8 mouse cellular contexts compared by ENCODE assay signal in genomic region chr10:81346453-81347067, GRCm38 (mm10). TPM values are rescaled to one million over a fixed set of nuclear protein-coding genes. Genes with fewer than 3 reads are reported as not detected.
DNase-seq lines count a peak whose midpoint lies in the region; ATAC-seq and TF ChIP-seq lines count a peak whose summit lies in the region.

No protein-coding gene starts in this region.

- no peak for TF ChIP-seq CTCF in olfactory bulb, adult 2 months (IDR thresholded peaks at IDR 0.05; ENCODE audit: insufficient read depth, low read depth, low read length)

- H3K27ac ChIP-seq in forebrain, embryonic 13.5 days = no peak overlapping the region; the same call in 1 of the 2 replicates
- H3K27ac ChIP-seq in kidney, embryonic 14.5 days (ENCODE audit: low read depth, low read length) = no peak overlapping the region
- H3K27ac ChIP-seq in lung, embryonic 16.5 days (ENCODE audit: low read length) = peak overlapping the region; percentile 41
- no peak overlapping the region for H3K27ac ChIP-seq in olfactory bulb, adult 2 months (ENCODE audit: insufficient read depth, low read depth, low read length)

- H3K27me3 ChIP-seq in forebrain, embryonic 13.5 days = peaks cover 63% of the 10 kb centered on the region
- H3K27me3 ChIP-seq in kidney, embryonic 14.5 days (ENCODE audit: control insufficient read depth, insufficient read depth, low read length) = peaks cover 22% of the 10 kb centered on the region
- H3K27me3 ChIP-seq in lung, embryonic 16.5 days (ENCODE audit: control insufficient read depth, insufficient read depth, low read depth, low read length) = peaks cover 32% of the 10 kb centered on the region

- H3K9me3 ChIP-seq in forebrain, embryonic 13.5 days (replicated peaks) = no peaks in the 10 kb centered on the region
- H3K9me3 ChIP-seq in kidney, embryonic 14.5 days (ENCODE audit: control insufficient read depth, low read length) = no peaks in the 10 kb centered on the region
- no peaks in the 10 kb centered on the region for H3K9me3 ChIP-seq in lung, embryonic 16.5 days (ENCODE audit: control insufficient read depth, low read length)

- peak overlapping the region; percentile 24 for H3K4me3 ChIP-seq in forebrain, embryonic 13.5 days
- H3K4me3 ChIP-seq in kidney, embryonic 14.5 days (ENCODE audit: low read length) = peak overlapping the region; percentile 35
- H3K4me3 ChIP-seq in lung, embryonic 16.5 days (ENCODE audit: low read length) = peak overlapping the region; percentile 39
- 0 out of 2 replicates have a peak overlapping the region, but pooled peaks have one; percentile 2 for H3K4me3 ChIP-seq in olfactory bulb, adult 2 months (ENCODE audit: insufficient read depth, low read depth, low read length)

- no peak for TF ChIP-seq POLR2A in olfactory bulb, adult 2 months (IDR thresholded peaks at IDR 0.05; ENCODE audit: insufficient read depth, low read depth, low read length)

- H3K4me2 ChIP-seq in forebrain, embryonic 13.5 days = peak overlapping the region; percentile 58
- peak overlapping the region; percentile 56 for H3K4me2 ChIP-seq in kidney, embryonic 14.5 days (replicated peaks; ENCODE audit: low read depth, low read length)
- peak overlapping the region; percentile 63 for H3K4me2 ChIP-seq in lung, embryonic 16.5 days (ENCODE audit: low read depth, low read length)

- H3K4me1 ChIP-seq in forebrain, embryonic 13.5 days = peaks cover 39% of the 10 kb centered on the region
- peaks cover 21% of the 10 kb centered on the region for H3K4me1 ChIP-seq in kidney, embryonic 14.5 days (ENCODE audit: control insufficient read depth, insufficient read depth, low read length)
- H3K4me1 ChIP-seq in lung, embryonic 16.5 days (replicated peaks; ENCODE audit: control insufficient read depth, insufficient read depth, low read length) = peaks cover 41% of the 10 kb centered on the region
- peaks cover 24% of the 10 kb centered on the region for H3K4me1 ChIP-seq in olfactory bulb, adult 2 months (ENCODE audit: control insufficient read depth, insufficient read depth, low read length)

- peak overlapping the region; percentile 60 for H3K9ac ChIP-seq in forebrain, embryonic 13.5 days
- peak overlapping the region; percentile 48; the same call in 1 of the 2 replicates for H3K9ac ChIP-seq in kidney, embryonic 14.5 days (ENCODE audit: low read depth, low read length)
- H3K9ac ChIP-seq in lung, embryonic 16.5 days (ENCODE audit: low read length) = peak overlapping the region; percentile 59

- H3K36me3 ChIP-seq in forebrain, embryonic 13.5 days (ENCODE audit: poor library complexity, severe bottlenecking) = peaks cover 16% of the 10 kb centered on the region
- peaks cover 13% of the 10 kb centered on the region; the same call in 1 of the 2 replicates for H3K36me3 ChIP-seq in kidney, embryonic 14.5 days (ENCODE audit: control insufficient read depth, insufficient read depth, low read length)
- peaks cover 9% of the 10 kb centered on the region for H3K36me3 ChIP-seq in lung, embryonic 16.5 days (ENCODE audit: control insufficient read depth, insufficient read depth, low read length)

- ATAC-seq in frontal cortex, adult (ENCODE audit: low TSS enrichment) = peak; percentile 38
- ATAC-seq in forebrain, embryonic 13.5 days = peak; percentile 9; the same call in 1 of the 2 replicates
- peak; percentile 7; the same call in 1 of the 2 replicates for ATAC-seq in kidney, embryonic 14.5 days (ENCODE audit: low FRiP score, low TSS enrichment)
- peak; percentile 16 for ATAC-seq in lung, embryonic 16.5 days (ENCODE audit: low read depth)

- 6% methylated on average over 47 of the region's 55 CpGs for WGBS in forebrain, embryonic 13.5 days
- WGBS in kidney, embryonic 14.5 days = 6% methylated on average over 54 of the region's 55 CpGs
- 10% methylated on average over 55 of the region's 55 CpGs for WGBS in lung, embryonic 16.5 days
- 29% methylated on average over 55 of the region's 55 CpGs for WGBS in olfactory bulb, adult 2 months

- no peak for DNase-seq in frontal cortex, postnatal 25 days (ENCODE audit: low spot score in 2 of 2)
- DNase-seq in adrenal gland, postnatal 14 days = peak; percentile 92
- peak; percentile 49 for DNase-seq in urinary bladder, postnatal 25 days (ENCODE audit: low spot score)

RNA-seq across cellular contexts. Expression of gene Gipc3, which starts 3.5 kb away (rescaled TPM):
- total RNA-seq in adrenal gland, postnatal 14 days (2021) = 4.6 and 5.1 TPM in 2 replicates
- polyA plus RNA-seq in forebrain, embryonic 13.5 days (2015; fragmentation: Nextera tagmentation; extraction: Ambion mirVana) = not detected in 2 replicates
- 0.05 and 0.07 TPM in 2 replicates for polyA plus RNA-seq in kidney, embryonic 14.5 days (2014; fragmentation: Nextera tagmentation; extraction: Ambion mirVana)
- polyA plus RNA-seq in lung, embryonic 16.5 days (2015; fragmentation: Nextera tagmentation; extraction: Ambion mirVana) = 0.05 and 0.10 TPM in 2 replicates
- polyA plus RNA-seq in olfactory bulb, adult 2 months (2012; ENCODE audit: insufficient read depth, insufficient read length, low replicate concordance, missing spikeins) = not detected in 2 replicates

RNA-seq across cellular contexts. Expression of gene Hmg20b, which starts 3.7 kb away (rescaled TPM):
- 83.0 and 90.1 TPM in 2 replicates for total RNA-seq in adrenal gland, postnatal 14 days (2021)
- 60.6 and 61.1 TPM in 2 replicates for polyA plus RNA-seq in forebrain, embryonic 13.5 days (2015; fragmentation: Nextera tagmentation; extraction: Ambion mirVana)
- 115 and 119 TPM in 2 replicates for polyA plus RNA-seq in kidney, embryonic 14.5 days (2014; fragmentation: Nextera tagmentation; extraction: Ambion mirVana)
- polyA plus RNA-seq in lung, embryonic 16.5 days (2015; fragmentation: Nextera tagmentation; extraction: Ambion mirVana) = 90.6 and 93.2 TPM in 2 replicates
- not detected in 2 replicates for polyA plus RNA-seq in olfactory bulb, adult 2 months (2012; ENCODE audit: insufficient read depth, insufficient read length, low replicate concordance, missing spikeins)

RNA-seq across cellular contexts. Expression of gene Mfsd12, which starts 10.7 kb away (rescaled TPM):
- total RNA-seq in adrenal gland, postnatal 14 days (2021) = 15.2 and 16.3 TPM in 2 replicates
- 6.3 and 6.8 TPM in 2 replicates for polyA plus RNA-seq in forebrain, embryonic 13.5 days (2015; fragmentation: Nextera tagmentation; extraction: Ambion mirVana)
- polyA plus RNA-seq in kidney, embryonic 14.5 days (2014; fragmentation: Nextera tagmentation; extraction: Ambion mirVana) = 4.1 and 4.6 TPM in 2 replicates
- polyA plus RNA-seq in lung, embryonic 16.5 days (2015; fragmentation: Nextera tagmentation; extraction: Ambion mirVana) = 13.7 and 13.9 TPM in 2 replicates
- not detected in 2 replicates for polyA plus RNA-seq in olfactory bulb, adult 2 months (2012; ENCODE audit: insufficient read depth, insufficient read length, low replicate concordance, missing spikeins)

RNA-seq across cellular contexts. Expression of gene Tbxa2r, which starts 18.0 kb away (rescaled TPM):
- 38.6 and 47.0 TPM in 2 replicates for total RNA-seq in adrenal gland, postnatal 14 days (2021)
- 2.6 and 3.8 TPM in 2 replicates for polyA plus RNA-seq in forebrain, embryonic 13.5 days (2015; fragmentation: Nextera tagmentation; extraction: Ambion mirVana)
- 8.7 and 10.1 TPM in 2 replicates for polyA plus RNA-seq in kidney, embryonic 14.5 days (2014; fragmentation: Nextera tagmentation; extraction: Ambion mirVana)
- polyA plus RNA-seq in lung, embryonic 16.5 days (2015; fragmentation: Nextera tagmentation; extraction: Ambion mirVana) = 18.6 and 19.6 TPM in 2 replicates
- not detected in 2 replicates for polyA plus RNA-seq in olfactory bulb, adult 2 months (2012; ENCODE audit: insufficient read depth, insufficient read length, low replicate concordance, missing spikeins)

RNA-seq across cellular contexts. Expression of gene 4930404N11Rik, which starts 19.1 kb away (rescaled TPM):
- 2.0 and 2.1 TPM in 2 replicates for total RNA-seq in adrenal gland, postnatal 14 days (2021)
- polyA plus RNA-seq in forebrain, embryonic 13.5 days (2015; fragmentation: Nextera tagmentation; extraction: Ambion mirVana) = 0.44 and 0.45 TPM in 2 replicates
- polyA plus RNA-seq in kidney, embryonic 14.5 days (2014; fragmentation: Nextera tagmentation; extraction: Ambion mirVana) = 0.14 and 0.30 TPM in 2 replicates
- polyA plus RNA-seq in lung, embryonic 16.5 days (2015; fragmentation: Nextera tagmentation; extraction: Ambion mirVana) = 2.0 and 2.2 TPM in 2 replicates
- polyA plus RNA-seq in olfactory bulb, adult 2 months (2012; ENCODE audit: insufficient read depth, insufficient read length, low replicate concordance, missing spikeins) = not detected in 2 replicates

Comparison
In these comparisons a context has a peak if more than half of its experiments do, and no peak if none do; other contexts are left out.
1. DNase-seq: peak in adrenal gland, postnatal 14 days (single experiment) and urinary bladder, postnatal 25 days (single experiment); none in frontal cortex, postnatal 25 days (0 of 2).
2. Peak in every context shown above with its lines, with median percentiles within 50 percentile points of each other: ATAC-seq, H3K4me2 ChIP-seq, H3K4me3 ChIP-seq and H3K9ac ChIP-seq.